Mouse (Mus musculus) myocyte (in vitro differentiated cells): ENCODE measurements around the gene Elp6.

Experiments
- CEBPB ChIP-seq: IDR thresholded peaks from 2 replicates; pipeline ENCODE4 v1.6.1; 2011; ENCODE audit warnings: mild to moderate bottlenecking, moderate library complexity; ENCODE audit not compliant: poor library complexity, insufficient read depth, severe bottlenecking
- E2F4 ChIP-seq: IDR thresholded peaks from one replicate; pipeline ENCODE4 v1.6.1; 2011; ENCODE audit warnings: mild to moderate bottlenecking, control low read depth, moderate library complexity; ENCODE audit not compliant: insufficient read depth
- MAX ChIP-seq: IDR thresholded peaks from one replicate; pipeline ENCODE4 v1.6.1; 2011; ENCODE audit warnings: low read depth, mild to moderate bottlenecking, control low read depth
- MYOD1 ChIP-seq, 3 experiments: IDR thresholded peaks; one replicate each; pipeline ENCODE4 v1.6.1; 2011; ENCODE audit warnings: control low read depth in 2 of 3, low read depth in 2 of 3, mild to moderate bottlenecking in 2 of 3, moderate library complexity in 1 of 3; ENCODE audit not compliant: insufficient read length in 2 of 3, control insufficient read depth in 1 of 3
- MYOG ChIP-seq, 3 experiments: IDR thresholded peaks; one replicate each; pipeline ENCODE4 v1.6.1; 2011; ENCODE audit warnings: control low read depth in 2 of 3, low read depth in 2 of 3, mild to moderate bottlenecking in 2 of 3; ENCODE audit not compliant: insufficient read length in 2 of 3, control insufficient read depth in 1 of 3, insufficient read depth in 1 of 3
- POLR2A ChIP-seq: IDR thresholded peaks from one replicate; pipeline ENCODE4 v1.6.1; 2011; ENCODE audit warnings: low read depth, mild to moderate bottlenecking, control low read depth, moderate library complexity; ENCODE audit not compliant: insufficient read length
- POLR2AphosphoS2 ChIP-seq: IDR thresholded peaks from one replicate; pipeline ENCODE4 v1.6.1; 2011; ENCODE audit warnings: low read depth, control low read depth; ENCODE audit not compliant: insufficient read length
- SRF ChIP-seq: IDR thresholded peaks from one replicate; pipeline ENCODE4 v1.6.1; 2011; ENCODE audit warnings: low read depth; ENCODE audit not compliant: control insufficient read depth, insufficient read length
- TCF12 ChIP-seq: IDR thresholded peaks from one replicate; pipeline ENCODE4 v1.6.1; 2011; ENCODE audit warnings: mild to moderate bottlenecking, control low read depth; ENCODE audit not compliant: poor library complexity, insufficient read depth, severe bottlenecking
- TCF3 ChIP-seq: IDR thresholded peaks from one replicate; pipeline ENCODE4 v1.6.1; 2011; ENCODE audit warnings: low read depth, control low read depth; ENCODE audit not compliant: insufficient read length
- USF1 ChIP-seq: IDR thresholded peaks from one replicate; pipeline ENCODE4 v1.6.1; 2011; ENCODE audit warnings: low read depth, mild to moderate bottlenecking, control low read depth, moderate library complexity

DNA sequence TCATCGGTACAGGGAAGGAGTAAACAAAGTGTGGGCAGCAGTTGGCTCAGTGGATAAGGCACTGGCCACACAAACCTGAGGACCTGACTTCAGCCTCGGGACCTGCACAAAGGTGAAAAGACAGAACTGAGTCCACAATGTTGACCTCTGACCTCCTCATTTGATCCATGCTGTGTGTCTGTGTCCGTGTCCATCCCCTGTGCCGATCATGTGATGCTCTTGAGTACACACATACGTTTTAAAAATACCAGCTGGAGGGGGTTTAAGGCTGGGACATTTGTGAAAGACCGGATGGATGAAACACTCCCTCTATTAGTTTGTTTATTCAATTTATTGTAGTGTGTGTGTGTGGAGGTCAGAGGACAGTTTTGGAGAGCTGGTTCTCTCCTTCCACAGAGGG is 38.8 kb downstream of the Elp6 start:
- no peak for TF ChIP-seq POLR2A
- TF ChIP-seq MYOD1 (IDR thresholded peaks at IDR 0.05; ENCODE audit: control insufficient read depth in 1 of 3, insufficient read length in 2 of 3, low read depth in 2 of 3): no peak
- no peak for TF ChIP-seq E2F4
- TF ChIP-seq TCF12: no peak
- no peak for TF ChIP-seq MYOG (IDR thresholded peaks at IDR 0.05; ENCODE audit: control insufficient read depth in 1 of 3, insufficient read depth in 1 of 3, insufficient read length in 2 of 3, low read depth in 2 of 3)
- no peak for TF ChIP-seq MAX
- no peak for TF ChIP-seq CEBPB
- TF ChIP-seq USF1: no peak
- TF ChIP-seq TCF3: no peak
- TF ChIP-seq POLR2AphosphoS2: no peak
- no peak for TF ChIP-seq SRF
